Mouse (Mus musculus) lung, adult 2 months (tissue): ENCODE results near the gene Gm7356.
"Not testable (repeated sequence)": the region's sequence is repeated elsewhere in the genome, so short reads cannot be mapped to it uniquely, and the experiment has no call there.

Source experiments
- CTCF ChIP-seq: fragments of 200-500 bp; IDR thresholded peaks from 2 replicates; pipeline ENCODE4 v1.5.1; 2011; ENCODE audit warnings: mild to moderate bottlenecking, low read length, control low read depth; ENCODE audit not compliant: insufficient read depth
- POLR2A ChIP-seq: fragments of 200-500 bp; IDR thresholded peaks from 2 replicates; pipeline ENCODE4 v1.6.1; 2011; ENCODE audit warnings: low read depth, mild to moderate bottlenecking, control low read depth, low read length, borderline replicate concordance; ENCODE audit errors: extremely low read depth

DNA sequence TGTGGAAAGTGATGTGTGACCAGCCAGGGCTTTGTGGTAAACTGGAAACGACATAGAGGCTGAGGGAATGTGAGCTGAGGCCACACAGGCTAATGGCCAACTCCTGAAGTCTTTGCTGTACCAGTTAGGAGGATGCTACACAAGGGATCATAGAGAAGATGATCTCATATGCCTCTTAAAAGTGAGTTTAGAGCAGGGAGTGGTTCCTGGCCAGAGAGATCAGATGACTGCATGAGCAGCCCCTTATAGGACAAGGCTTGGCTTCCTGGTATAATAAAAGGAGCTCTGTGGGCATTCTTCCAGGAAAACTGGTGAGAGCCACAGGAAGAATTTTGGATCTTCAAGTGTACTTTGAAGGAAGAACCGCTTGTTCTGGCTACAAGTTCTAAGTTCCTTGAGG lies 33.5 kb upstream of the Gm7356 start:
- TF ChIP-seq CTCF, POLR2A: not testable (repeated sequence)
